Mouse (Mus musculus) layer of hippocampus, adult 8-10 months (tissue): ENCODE results near the gene Stom. TPM values are rescaled to one million over a fixed set of nuclear protein-coding genes. Genes with fewer than 3 reads are reported as not detected.
A peak's percentile ranks its signal among the peaks of the same experiment; 100 is the strongest.

Source experiments
- DNase-seq, 2 experiments: peaks; one replicate each; pipeline ENCODE4 v3.0.0; 2022; ENCODE audit warnings: low spot score in 2 of 2
- total RNA-seq, 4 experiments: library from RNA; stranded (reverse); gene quantifications; 2 replicates each; pipeline ENCODE4 v1.2.4; 2022

Gene Stom
- total RNA-seq = 10 to 100 TPM in 2 of 4 experiments, 1 to 10 TPM in 2; 9.5 to 13.6 (median 11.3) TPM

DNA sequence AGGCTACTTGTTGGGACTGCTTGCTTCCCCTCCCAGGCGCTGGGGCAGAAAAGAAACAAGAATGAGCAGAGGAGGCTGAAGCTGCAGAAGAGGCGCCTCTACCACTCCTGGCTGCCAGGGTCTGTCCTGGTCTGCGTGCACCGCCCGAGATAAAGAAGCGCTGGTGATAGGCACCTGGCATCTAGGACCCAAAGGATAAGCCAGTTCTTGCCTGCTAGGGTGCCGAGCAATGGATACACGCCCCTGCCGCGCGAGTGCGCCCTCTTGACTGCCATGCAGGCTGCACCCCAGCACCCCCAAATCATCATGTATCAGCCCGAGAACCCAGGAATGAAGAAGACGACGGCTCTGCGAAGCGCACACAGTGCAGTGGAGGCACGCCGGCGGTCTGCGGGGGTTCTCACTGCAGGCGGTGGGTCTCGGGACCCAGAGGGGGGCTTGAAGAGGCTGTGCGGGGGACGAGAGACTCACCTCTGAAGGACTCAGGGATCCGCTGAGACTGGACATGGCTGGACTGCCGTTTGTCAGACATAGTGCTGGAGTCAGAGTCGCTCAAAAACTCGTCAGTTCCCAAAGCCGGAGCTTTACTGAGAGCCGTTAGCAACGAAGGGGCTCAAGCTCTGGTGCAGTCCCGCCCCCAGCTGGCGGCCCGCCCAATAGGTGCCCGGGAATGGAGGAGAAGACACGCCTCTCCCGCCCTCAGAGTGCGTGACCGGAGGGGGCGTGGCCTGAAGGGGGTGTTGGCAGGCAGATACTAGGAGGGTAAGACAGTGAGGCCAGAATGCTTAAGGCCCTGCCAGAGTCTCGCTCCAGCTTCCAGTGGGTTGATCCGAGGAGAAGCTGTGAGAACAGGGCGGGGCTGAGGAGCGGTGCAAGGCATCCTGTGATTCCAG, at the start of gene Stom:
Gene Stom, minus strand, starts transcription at position 589 of the 893 bp plus-strand sequence.
- peak; percentile 94 to 95 for DNase-seq

DNA sequence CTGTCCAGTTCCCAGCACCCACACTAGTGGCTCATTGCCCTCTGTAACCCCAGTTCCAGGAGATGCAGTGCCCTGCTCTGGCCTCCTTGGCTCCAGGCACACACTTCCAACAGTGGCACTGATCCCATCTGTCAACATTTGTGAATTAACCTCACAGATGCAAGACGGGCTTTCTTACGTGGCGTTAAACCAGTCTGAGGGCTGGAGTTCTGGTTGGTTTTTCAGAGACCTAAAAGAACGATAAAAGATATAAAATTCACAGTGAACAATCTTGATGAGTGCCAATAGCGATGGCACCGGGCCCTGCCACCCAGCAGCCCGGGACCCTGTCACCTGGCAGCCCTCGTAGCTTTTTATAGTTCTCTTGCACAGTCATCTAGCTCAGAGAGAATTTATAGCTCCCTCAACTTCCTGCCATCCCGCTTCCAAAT, 48.7 kb upstream of the Stom start:
- DNase-seq = no peak

DNA sequence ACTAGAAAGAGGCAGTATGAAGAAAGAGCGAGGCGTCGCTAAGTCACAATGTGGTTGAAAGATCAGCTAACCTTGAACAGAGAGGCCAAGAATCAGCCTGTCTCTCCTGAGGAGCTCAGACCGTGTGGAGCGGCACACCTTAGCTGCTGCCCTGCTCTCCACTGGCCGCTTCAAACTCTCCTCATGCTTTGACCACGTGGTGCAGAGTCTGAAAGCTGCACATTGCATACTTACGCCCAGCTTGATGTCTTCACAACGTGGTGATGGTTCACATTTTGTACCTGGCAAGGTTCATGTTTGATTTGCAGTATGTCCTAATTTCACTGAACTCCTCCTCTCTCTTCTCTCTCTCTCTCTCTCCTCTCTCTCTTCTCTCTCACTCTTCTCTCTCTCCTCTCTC, 42.5 kb upstream of the Stom start:
- DNase-seq = no peak

DNA sequence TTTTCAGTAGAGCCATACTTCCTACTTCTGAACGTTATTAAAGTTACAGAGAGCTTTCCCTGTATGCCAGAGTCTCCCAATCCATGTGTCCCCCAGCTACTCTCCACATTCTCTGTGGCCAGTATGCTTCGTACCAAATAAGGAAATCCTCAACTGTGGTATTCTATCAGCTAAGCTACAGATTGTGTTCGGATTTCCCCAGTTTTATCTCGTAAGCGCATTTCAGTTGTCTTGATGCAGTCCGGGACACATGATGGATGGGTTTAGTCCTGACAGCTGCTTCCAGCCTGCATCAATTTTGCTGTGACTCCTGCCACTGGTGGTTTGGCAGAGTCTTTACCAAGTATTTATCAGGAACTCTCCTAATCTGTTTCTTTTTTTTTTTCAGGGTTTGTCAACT, 40.8 kb upstream of the Stom start:
- DNase-seq = no peak

DNA sequence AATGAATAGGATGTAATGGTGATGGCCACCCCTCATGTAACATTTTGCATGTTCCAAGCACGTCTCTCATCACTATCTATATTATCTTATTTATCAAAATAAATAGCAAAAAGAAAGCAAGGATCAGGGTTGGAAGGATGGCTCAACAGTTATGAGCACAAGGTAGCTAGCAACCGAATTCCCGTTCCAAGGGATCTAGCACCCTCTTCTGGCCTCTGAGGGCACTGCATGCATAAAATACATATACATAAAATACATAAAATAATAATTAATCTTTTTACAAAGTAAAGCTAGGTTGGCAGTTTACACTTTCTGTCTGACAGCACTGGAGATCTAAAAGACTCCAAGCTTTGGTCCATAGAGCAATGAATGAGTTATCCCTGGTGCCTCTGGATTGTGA, 36.2 kb upstream of the Stom start:
- no peak for DNase-seq

DNA sequence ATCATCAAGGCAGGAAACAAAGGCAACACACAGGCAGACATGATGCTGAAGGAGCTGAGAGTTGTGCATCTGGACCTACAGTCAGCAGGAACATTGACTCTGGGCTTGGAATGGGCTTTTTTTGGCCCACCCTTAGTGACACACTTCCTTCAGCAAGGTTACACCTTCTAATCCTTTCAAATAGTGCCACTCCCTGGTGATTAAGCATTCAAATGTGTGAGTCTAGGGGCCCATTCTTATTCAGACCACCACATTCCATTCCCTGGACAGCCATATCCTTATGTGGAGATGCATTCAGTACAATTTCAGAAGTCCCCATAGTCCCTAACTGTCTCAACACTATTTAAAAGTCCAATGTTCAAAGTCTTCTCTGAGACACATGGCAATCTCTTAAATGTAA, 33.9 kb upstream of the Stom start:
- DNase-seq = no peak

DNA sequence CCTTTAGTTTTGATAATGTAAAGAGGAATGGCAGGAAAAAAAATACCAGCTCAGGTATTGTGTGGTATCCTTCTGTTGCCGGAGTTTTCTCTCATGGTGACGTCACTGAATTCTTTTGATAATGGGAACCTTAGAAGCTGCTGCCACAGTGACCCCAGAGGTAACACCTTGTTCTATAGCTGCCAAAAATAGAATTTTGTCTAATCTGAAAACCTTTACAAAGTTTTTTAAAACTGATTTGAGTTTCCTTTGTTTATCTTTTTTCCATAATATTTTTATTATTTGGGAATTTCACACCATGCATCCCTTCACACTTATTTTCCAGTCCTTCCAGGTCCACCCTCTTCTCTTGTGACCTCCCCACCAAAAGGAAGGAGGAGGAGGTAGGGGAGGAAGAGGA, 30.9 kb upstream of the Stom start, which contains the start of gene 4930568D16Rik:
Gene 4930568D16Rik, minus strand, starts transcription at position 101 of the 400 bp plus-strand sequence.
- DNase-seq = no peak

DNA sequence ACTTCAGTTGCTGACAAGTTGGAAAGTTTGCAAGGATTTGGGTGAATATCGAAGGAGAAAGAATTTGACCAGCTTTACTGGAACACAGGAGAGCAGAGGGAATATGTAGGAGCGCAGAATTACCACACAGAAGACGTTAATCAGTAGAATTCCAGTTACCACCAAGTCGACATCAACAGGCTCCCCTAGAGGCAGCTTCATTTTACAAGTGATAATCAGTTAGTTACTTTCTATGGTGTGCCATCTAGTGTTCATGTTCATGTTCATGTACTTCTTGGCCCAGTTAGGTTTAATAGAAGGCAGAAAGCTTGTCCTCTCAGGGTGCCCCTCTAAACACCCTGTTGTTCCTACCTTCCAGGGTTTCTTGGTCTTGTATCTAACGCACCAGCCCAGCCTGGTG, 12.4 kb upstream of the Stom start:
- no peak for DNase-seq

DNA sequence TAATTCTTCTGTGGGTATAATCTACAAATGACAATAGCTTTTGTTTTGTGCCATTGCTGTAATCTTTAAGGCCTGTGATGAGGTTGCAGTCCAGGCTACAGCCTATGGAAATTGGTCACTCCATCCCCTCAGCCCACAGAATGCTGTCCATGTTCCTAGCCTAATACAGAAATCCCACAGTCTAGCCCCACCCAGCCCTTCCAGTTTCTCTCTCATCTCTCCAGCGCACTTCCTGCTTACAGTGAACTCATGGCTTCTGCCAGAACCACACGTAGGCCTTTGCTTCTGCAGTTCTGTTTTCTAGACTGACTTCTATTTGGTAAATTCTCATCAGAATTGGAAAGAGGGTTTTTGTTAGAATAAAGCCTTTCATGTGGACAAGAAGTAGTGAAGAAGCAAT, 9.2 kb upstream of the Stom start:
- DNase-seq = no peak

DNA sequence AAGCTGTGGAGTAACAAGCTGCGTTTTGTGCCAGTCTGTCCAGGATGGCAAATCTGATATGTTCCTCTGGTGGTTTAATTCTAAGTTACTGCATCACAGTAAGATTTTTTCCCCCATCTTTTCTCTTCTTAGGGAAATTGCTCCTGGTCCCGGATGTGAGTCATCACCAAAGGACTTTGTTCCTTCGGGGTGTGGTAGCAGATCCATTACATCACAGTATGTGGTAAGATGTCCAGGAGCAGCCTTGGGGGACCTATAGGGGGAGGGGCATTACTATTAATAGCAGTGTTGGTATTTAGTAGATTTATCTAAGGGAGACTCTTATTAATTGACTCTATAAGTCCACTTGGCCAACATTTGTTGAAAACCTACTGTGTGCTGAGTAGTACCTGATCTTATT, 5.8 kb upstream of the Stom start:
- no peak for DNase-seq

DNA sequence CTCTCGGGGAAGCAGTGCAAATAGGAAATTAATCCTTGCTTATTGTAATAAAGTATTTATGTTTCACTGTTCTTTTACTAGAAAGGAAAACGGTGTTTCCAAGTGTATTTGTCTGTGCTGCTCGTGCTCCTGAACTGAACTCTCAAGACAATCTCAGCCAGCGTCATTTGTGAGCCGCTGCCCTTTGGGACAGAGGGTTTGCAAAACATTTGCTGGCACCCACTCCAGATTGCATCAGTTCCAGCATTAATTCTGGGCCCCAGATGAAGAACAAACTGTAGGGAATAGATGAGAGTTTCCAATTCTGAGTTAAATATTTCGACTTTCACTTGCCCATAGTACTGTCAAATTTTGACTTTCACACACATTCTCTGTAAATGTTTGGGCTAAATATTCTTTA, 1.9 kb upstream of the Stom start:
- DNase-seq = no peak

DNA sequence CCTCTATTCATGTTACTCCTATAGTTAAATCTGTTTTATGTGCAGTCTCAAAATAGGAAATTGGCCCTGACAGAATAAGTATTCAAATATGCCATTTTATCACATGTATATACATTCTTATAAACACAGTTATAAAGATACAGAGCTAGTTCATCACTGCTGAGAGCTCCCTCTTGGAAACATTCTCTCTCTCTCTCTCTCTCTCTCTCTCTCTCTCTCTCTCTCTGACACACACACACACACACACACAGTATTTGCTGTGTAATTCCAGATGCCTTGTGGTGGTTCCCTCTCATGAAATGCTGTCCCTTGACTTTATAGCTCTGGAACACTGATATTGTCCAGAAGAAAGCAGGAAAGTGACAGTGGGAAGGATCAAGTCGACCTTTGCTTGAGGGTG, 1.3 kb upstream of the Stom start:
- DNase-seq = no peak

DNA sequence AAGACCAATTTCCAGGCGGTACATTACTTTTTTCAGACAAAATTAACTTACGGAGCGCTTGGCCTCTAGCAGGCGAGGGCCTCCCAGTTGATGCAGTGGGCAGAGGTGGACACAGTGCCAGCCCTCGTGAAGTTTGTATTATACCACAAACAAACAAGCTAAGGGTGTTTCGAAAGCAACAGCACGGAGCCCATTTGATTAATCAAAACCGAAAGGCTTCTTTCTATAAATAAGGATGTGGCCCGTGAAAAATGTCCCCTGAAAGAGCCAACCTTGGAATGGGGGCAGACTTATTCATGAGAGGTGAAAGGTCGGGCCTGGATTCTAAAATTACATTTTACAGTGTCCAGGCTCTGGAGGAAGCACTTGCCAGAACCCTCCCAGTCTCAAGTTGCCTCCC, 643 bp upstream of the Stom start:
- no peak for DNase-seq

DNA sequence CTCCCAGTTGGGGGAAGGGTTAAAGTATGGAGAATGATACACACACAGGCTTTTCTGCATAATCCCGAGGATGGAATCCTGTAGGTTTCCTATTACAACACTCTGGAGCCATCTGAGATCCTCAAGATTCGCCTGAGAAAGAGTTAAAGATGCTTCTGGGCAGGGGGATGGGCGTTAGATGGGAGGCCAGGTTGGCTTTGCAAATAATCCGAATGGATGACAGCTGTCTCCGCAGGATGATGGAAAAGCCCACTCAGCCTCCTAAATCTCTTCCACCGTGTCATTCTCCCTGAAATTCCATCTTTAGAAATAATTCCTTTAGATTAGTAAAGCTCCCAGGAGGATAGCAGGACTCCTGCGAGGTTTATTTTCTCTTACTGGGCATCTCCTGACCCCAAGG, 1.2 kb downstream of the Stom start:
- DNase-seq = no peak

DNA sequence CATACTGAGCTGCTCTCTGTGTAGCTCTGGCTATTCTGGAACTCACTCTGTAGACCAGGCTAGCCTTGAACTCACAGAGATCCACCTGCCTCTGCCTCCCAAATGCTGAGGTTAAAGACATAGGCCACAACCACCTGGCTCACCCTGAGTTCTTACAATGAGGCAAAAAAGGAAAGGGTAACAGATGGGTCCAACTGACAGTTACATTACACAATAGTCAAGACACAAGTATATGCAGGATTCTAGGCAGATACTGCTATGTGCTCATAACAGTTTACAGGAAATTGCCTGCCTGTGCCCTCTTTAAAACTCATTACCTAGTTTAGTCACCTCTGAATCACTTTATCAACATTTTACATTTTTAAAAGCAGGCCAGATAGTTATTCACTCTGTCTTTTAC, 3.1 kb downstream of the Stom start:
- DNase-seq = no peak

DNA sequence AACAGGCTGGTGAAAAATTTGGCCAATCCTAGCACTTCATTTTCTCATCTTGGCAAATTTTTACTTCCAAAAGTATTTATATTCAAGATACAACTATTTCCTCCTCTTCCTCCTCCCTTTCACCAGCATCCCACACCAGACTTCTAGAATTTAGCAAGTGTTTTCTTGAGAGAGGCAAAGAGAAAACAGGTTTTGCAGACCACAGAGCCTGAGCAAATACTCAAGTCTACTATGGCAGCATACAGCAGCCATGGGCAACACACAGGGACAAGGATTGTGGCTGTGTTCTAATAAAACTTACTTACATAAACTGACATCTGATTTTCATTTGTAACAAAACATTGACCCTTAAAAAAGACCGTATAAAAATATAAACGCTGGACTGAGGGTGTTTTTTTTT, 5.6 kb downstream of the Stom start:
- DNase-seq = no peak

DNA sequence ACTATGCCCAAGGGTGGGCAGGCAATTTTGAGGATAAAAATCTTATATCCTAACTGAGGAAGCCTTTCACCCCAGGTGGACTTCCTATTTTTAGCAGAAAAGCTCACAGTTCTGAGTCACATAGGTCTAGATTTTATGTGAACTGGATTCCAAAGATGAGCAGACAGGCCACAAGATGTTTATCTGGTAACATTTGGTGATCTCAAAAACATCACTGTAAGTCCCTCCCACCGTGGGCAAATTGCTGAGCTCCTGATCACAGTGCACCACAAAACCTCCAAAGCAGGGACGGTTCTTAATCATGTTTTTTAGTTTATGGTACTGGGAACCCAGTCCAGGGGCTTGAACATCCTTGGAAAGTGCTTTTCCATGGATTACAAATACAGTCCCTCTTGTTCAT, 7.7 kb downstream of the Stom start:
- no peak for DNase-seq

DNA sequence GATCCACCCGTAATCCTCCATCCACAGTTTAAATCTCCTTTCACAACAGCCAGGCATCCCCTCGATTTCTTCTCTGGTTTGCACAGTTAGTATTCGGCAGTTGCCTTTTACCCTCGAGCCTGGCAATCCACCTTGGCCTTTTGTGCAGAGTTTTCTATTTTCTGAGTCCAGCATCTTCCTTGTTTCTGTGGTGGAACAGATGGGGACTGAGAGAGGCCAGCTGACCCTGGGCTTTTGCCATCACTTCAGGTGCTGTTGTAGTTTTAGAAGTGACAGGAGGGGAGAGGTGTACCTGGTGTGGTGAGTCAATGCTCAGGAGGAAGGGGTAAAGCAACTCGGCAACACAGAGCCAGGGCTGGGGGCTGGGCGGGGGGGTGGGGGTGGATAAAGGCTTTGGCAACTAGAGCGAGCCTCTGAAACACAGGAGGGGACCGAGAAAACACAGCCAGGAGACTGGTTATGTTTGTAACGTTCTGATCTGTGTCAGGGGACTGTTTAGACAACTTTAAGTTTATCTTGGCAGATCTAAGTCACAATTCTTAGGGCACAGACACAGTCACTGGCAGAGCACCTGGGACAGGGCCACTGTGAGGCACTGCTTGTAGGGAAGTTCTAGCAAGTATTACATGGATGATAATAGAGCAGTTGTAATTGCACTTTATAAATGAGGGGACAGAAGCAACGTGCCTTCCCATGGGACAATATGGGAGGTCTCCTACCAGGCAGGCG, 8.5 kb downstream of the Stom start:
- DNase-seq = no peak

DNA sequence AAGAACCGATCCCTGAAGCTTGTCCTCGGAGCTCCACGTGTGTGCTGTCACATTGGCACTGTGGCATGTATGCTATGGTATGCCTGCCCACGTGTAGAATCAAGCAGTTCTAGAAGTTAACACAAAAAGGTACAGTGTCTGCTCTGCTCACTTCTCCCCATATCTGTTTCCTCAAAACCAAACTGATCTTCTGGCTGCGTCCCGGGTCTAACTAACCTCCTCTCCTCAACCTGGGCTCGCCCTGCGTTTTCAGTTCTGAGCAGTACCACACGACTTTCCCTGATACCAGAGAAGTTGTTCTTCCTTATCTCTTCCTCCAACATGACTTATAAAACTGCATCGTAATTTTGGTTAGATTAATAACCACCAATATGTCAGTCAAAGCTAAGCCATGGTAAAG, 9.2 kb downstream of the Stom start:
- DNase-seq = no peak

DNA sequence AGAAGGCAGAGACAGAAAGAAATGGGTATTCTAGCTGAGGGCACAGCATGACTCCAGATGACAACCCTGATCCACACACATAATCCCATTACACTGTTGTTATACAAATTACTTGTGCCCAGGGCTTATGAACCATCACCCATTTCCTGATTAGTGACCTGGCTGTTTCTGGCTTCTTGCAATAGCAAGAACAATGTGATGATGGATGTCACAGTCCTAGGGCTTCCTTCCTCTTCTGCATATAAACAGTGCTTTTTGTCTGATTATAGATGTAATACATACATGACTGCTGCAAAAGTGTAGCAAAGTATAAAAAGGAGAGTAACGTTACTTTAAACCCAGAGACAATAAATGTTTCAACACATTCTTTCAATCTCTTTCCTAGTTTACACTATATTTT, 9.8 kb downstream of the Stom start:
- DNase-seq = no peak

DNA sequence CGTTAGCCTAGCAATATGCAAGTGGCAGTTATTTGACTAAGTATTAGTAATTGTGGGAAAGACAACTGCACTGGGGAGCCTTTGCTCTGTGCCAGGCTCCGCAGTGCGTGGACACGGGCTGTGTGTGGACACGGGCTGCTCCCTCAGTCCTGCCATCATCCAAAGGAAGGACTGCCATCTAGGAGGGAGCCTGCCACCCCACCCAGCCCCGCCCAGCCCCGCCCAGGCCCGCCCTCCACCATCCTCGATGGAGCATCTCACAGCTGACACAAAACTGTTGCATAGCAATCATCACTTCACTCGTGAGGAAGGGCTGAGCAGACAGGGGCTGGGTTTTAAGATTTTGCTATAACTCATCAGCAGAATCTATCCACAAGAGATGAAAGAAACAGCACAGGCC, 10.8 kb downstream of the Stom start:
- DNase-seq = no peak

DNA sequence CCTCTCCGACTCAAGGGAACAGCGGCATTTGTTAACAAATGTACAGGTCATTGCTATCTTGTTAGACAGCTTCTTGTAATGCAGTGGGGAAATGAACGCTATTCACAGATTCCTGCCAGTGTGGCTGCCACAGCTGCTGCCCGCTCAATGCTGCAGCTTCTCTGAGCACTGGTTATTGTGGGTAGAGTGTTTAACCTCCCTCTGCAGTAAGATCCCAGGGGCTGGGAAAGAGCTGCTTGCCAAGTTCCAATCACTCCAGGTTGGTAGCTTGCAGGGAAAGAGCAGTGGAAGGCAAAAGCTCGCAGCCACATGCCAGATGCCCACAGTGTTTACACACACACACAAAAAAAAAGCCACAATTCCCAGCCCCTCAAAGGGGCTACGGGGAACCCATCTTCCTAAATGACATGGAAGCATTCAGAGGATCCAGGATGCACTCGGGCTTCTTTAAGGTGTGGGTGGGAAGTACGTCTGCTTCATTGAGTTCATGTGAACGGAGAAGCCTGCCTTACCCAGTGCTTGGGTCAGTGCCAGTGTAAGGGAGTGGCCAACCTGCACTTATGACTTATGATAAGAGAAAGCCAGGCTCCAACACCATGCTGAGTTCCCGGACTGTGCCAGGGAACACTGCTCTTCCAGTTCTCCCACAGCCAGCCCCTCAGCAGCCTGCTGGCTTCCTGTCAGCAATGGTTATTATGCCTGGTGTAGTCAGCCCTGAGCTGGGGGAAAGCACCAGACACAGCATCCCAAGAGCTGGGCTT, 14.2 kb downstream of the Stom start:
- DNase-seq = no peak
